Mouse (Mus musculus) forebrain, embryonic 13.5 days (tissue): ENCODE results near the gene Mrps36. TPM values are rescaled to one million over a fixed set of nuclear protein-coding genes. Genes with fewer than 3 reads are reported as not detected.
"Not testable (repeated sequence)": the region's sequence is repeated elsewhere in the genome, so short reads cannot be mapped to it uniquely, and the experiment has no call there.

Experiments used
- ATAC-seq: fragments of 200-750 bp; cut with Nextera tagmentation; 2 replicates; pipeline ENCODE4 v1.8.0; 2017
- H3K27ac ChIP-seq: fragments of 300-500 bp; sonication (generic); 2 replicates; pipeline ENCODE4 v1.5.1; 2015; ENCODE audit warnings: inconsistent platforms, mild to moderate bottlenecking, moderate library complexity
- H3K27me3 ChIP-seq: fragments of 300-500 bp; sonication (generic); 2 replicates; pipeline ENCODE4 v1.6.1; 2015; ENCODE audit warnings: mild to moderate bottlenecking, inconsistent platforms
- H3K36me3 ChIP-seq: fragments of 300-500 bp; sonication (generic); 2 replicates; pipeline ENCODE4 v1.6.1; 2015; ENCODE audit warnings: mild to moderate bottlenecking, inconsistent platforms; ENCODE audit not compliant: poor library complexity, severe bottlenecking
- H3K4me1 ChIP-seq: fragments of 300-500 bp; sonication (generic); 2 replicates; pipeline ENCODE4 v1.6.1; 2015; ENCODE audit warnings: inconsistent platforms
- H3K4me2 ChIP-seq: fragments of 300-500 bp; sonication (generic); 2 replicates; pipeline ENCODE4 v1.6.1; 2015; ENCODE audit warnings: inconsistent platforms, mild to moderate bottlenecking, moderate library complexity
- H3K4me3 ChIP-seq: fragments of 300-500 bp; sonication (generic); 2 replicates; pipeline ENCODE4 v1.5.1; 2015; ENCODE audit warnings: mild to moderate bottlenecking, inconsistent platforms
- H3K9ac ChIP-seq: fragments of 300-500 bp; sonication (generic); 2 replicates; pipeline ENCODE4 v1.6.1; 2015; ENCODE audit warnings: mild to moderate bottlenecking, inconsistent platforms
- H3K9me3 ChIP-seq: fragments of 300-500 bp; sonication (generic); replicated peaks from 2 replicates; pipeline ENCODE4 v1.6.1; 2016; ENCODE audit warnings: inconsistent platforms
- WGBS: fragments of 180-500 bp; shearing (Covaris S2); methylation state at CpG from one replicate; pipeline ENCODE4 v1.1.7; 2015; 5-methylcytosine and 5-hydroxymethylcytosine counted together
- polyA plus RNA-seq: library from polyadenylated mRNA; unstranded; fragments of >200 nt; fragmentation: Nextera tagmentation; extraction: Ambion mirVana; gene quantifications from 2 replicates; pipeline ENCODE4 v1.2.1, GENCODE M21; 2015

Gene Mrps36
- polyA plus RNA-seq, 1 experiment from 2014 or later = 142 TPM

GRCm38 (mm10) chr13:100755329-100755728 is 10.9 kb upstream of the Mrps36 start:
- peaks cover 14% of the 10 kb centered on the region for H3K36me3 ChIP-seq
- H3K4me3 ChIP-seq = no peak overlapping the region
- H3K27me3 ChIP-seq = no peaks in the 10 kb centered on the region
- ATAC-seq = no peak
- 93% methylated on average over 2 of the region's 2 CpGs for WGBS
- H3K27ac ChIP-seq = no peak overlapping the region
- H3K4me1 ChIP-seq = no peaks in the 10 kb centered on the region
- no peak overlapping the region for H3K4me2 ChIP-seq
- no peaks in the 10 kb centered on the region for H3K9me3 ChIP-seq
- no peak overlapping the region for H3K9ac ChIP-seq

- no peaks in the 10 kb centered on the region for H3K4me1 ChIP-seq
- 70% methylated on average over 4 of the region's 4 CpGs for WGBS
- H3K4me3 ChIP-seq = no peak overlapping the region
- no peaks in the 10 kb centered on the region for H3K27me3 ChIP-seq
- no peaks in the 10 kb centered on the region for H3K9me3 ChIP-seq
- H3K27ac ChIP-seq = no peak overlapping the region
- no peak overlapping the region for H3K9ac ChIP-seq
- H3K4me2 ChIP-seq = no peak overlapping the region
- peaks cover 3% of the 10 kb centered on the region; the same call in 1 of the 2 replicates for H3K36me3 ChIP-seq
- ATAC-seq = no peak
Observed at GRCm38 (mm10) chr13:100754186-100754585, 9.7 kb upstream of the Mrps36 start.

- ATAC-seq = no peak
- H3K9me3 ChIP-seq = no peaks in the 10 kb centered on the region
- H3K27ac ChIP-seq = no peak overlapping the region
- H3K4me3 ChIP-seq = no peak overlapping the region
- H3K36me3 ChIP-seq = no peaks in the 10 kb centered on the region
- 90% methylated on average over 6 of the region's 6 CpGs for WGBS
- H3K27me3 ChIP-seq = no peaks in the 10 kb centered on the region
- no peak overlapping the region for H3K9ac ChIP-seq
- no peaks in the 10 kb centered on the region for H3K4me1 ChIP-seq
- no peak overlapping the region for H3K4me2 ChIP-seq
Observed at GRCm38 (mm10) chr13:100753011-100753410, 8.6 kb upstream of the Mrps36 start.

- Histone ChIP-seq H3K4me3 (no peak overlapping the region), H3K9me3 (no peaks in the 10 kb centered on the region), H3K4me2 (no peak overlapping the region), H3K9ac (no peak overlapping the region), H3K27me3 (no peaks in the 10 kb centered on the region), H3K4me1 (no peaks in the 10 kb centered on the region), H3K27ac (no peak overlapping the region), H3K36me3 (no peaks in the 10 kb centered on the region)
- no peak for ATAC-seq
- 89% methylated on average over 8 of the region's 8 CpGs for WGBS
Observed at GRCm38 (mm10) chr13:100752529-100752928, 8.1 kb upstream of the Mrps36 start.

- H3K4me3 ChIP-seq = no peak overlapping the region
- H3K36me3 ChIP-seq = no peaks in the 10 kb centered on the region
- H3K27me3 ChIP-seq = no peaks in the 10 kb centered on the region
- 85% methylated on average over 3 of the region's 3 CpGs for WGBS
- H3K9me3 ChIP-seq = no peaks in the 10 kb centered on the region
- no peaks in the 10 kb centered on the region for H3K4me1 ChIP-seq
- ATAC-seq = no peak
- no peak overlapping the region for H3K4me2 ChIP-seq
- H3K27ac ChIP-seq = no peak overlapping the region
- no peak overlapping the region for H3K9ac ChIP-seq
Observed at GRCm38 (mm10) chr13:100751402-100751801, 6.9 kb upstream of the Mrps36 start.

GRCm38 (mm10) chr13:100750799-100751198 is 6.3 kb upstream of the Mrps36 start:
- no peaks in the 10 kb centered on the region for H3K27me3 ChIP-seq
- H3K36me3 ChIP-seq = no peaks in the 10 kb centered on the region
- WGBS = 89% methylated on average over 5 of the region's 5 CpGs
- no peak overlapping the region for H3K4me2 ChIP-seq
- H3K9me3 ChIP-seq = no peaks in the 10 kb centered on the region
- H3K4me3 ChIP-seq = no peak overlapping the region
- no peak for ATAC-seq
- no peak overlapping the region for H3K9ac ChIP-seq
- no peaks in the 10 kb centered on the region for H3K4me1 ChIP-seq
- no peak overlapping the region for H3K27ac ChIP-seq

GRCm38 (mm10) chr13:100748638-100749037 is 4.2 kb upstream of the Mrps36 start:
- ATAC-seq = no peak
- Histone ChIP-seq H3K9ac (no peak overlapping the region), H3K4me3 (no peak overlapping the region), H3K4me2 (no peak overlapping the region), H3K9me3 (no peaks in the 10 kb centered on the region), H3K27me3 (no peaks in the 10 kb centered on the region), H3K36me3 (no peaks in the 10 kb centered on the region), H3K4me1 (no peaks in the 10 kb centered on the region), H3K27ac (no peak overlapping the region)
- WGBS = 49% methylated on average over 8 of the region's 8 CpGs

- Histone ChIP-seq H3K4me1 (peaks cover 8% of the 10 kb centered on the region), H3K27ac (no peak overlapping the region), H3K27me3 (no peaks in the 10 kb centered on the region), H3K9me3 (no peaks in the 10 kb centered on the region), H3K4me2 (no peak overlapping the region), H3K36me3 (no peaks in the 10 kb centered on the region), H3K9ac (no peak overlapping the region), H3K4me3 (no peak overlapping the region)
- WGBS = 95% methylated on average over 3 of the region's 3 CpGs
- ATAC-seq = no peak
Observed at GRCm38 (mm10) chr13:100746090-100746489, 1.6 kb upstream of the Mrps36 start.

GRCm38 (mm10) chr13:100743346-100744035 is 968 bp downstream of the Mrps36 start:
- peak overlapping the region; percentile 78 for H3K4me3 ChIP-seq
- peaks cover 3% of the 10 kb centered on the region; the same call in 1 of the 2 replicates for H3K36me3 ChIP-seq
- ATAC-seq = peak; percentile 61
- peak overlapping the region; percentile 68 for H3K4me2 ChIP-seq
- H3K27ac ChIP-seq = peak overlapping the region; percentile 91
- WGBS = 74% methylated on average over 11 of the region's 11 CpGs
- H3K9me3 ChIP-seq = no peaks in the 10 kb centered on the region
- peaks cover 8% of the 10 kb centered on the region for H3K4me1 ChIP-seq
- peak overlapping the region; percentile 87 for H3K9ac ChIP-seq
- H3K27me3 ChIP-seq = no peaks in the 10 kb centered on the region

GRCm38 (mm10) chr13:100742831-100743230 is 1.6 kb downstream of the Mrps36 start:
- 89% methylated on average over 5 of the region's 5 CpGs for WGBS
- no peaks in the 10 kb centered on the region for H3K27me3 ChIP-seq
- H3K4me1 ChIP-seq = peaks cover 8% of the 10 kb centered on the region
- no peaks in the 10 kb centered on the region for H3K9me3 ChIP-seq
- peaks cover 7% of the 10 kb centered on the region for H3K36me3 ChIP-seq
- no peak overlapping the region for H3K27ac ChIP-seq
- ATAC-seq = no peak
- H3K4me3 ChIP-seq = no peak overlapping the region
- H3K9ac ChIP-seq = no peak overlapping the region
- H3K4me2 ChIP-seq = no peak overlapping the region; the same call in 1 of the 2 replicates

- no peak for ATAC-seq
- H3K9me3 ChIP-seq = no peaks in the 10 kb centered on the region
- 97% methylated on average over 2 of the region's 2 CpGs for WGBS
- H3K4me3 ChIP-seq = no peak overlapping the region
- H3K27ac ChIP-seq = no peak overlapping the region
- H3K27me3 ChIP-seq = no peaks in the 10 kb centered on the region
- no peak overlapping the region for H3K4me2 ChIP-seq
- H3K4me1 ChIP-seq = peaks cover 12% of the 10 kb centered on the region
- peaks cover 28% of the 10 kb centered on the region for H3K36me3 ChIP-seq
- no peak overlapping the region for H3K9ac ChIP-seq
Observed at GRCm38 (mm10) chr13:100732756-100733155, 11.7 kb downstream of the Mrps36 start.

GRCm38 (mm10) chr13:100731462-100732046 is 12.9 kb downstream of the Mrps36 start:
- not testable (repeated sequence) for H3K9ac ChIP-seq, ATAC-seq, H3K9me3 ChIP-seq, H3K27me3 ChIP-seq, H3K27ac ChIP-seq
- Histone ChIP-seq H3K36me3 (peaks cover 28% of the 10 kb centered on the region), H3K4me1 (peaks cover 12% of the 10 kb centered on the region), H3K4me2 (peak overlapping the region; percentile 88), H3K4me3 (peak overlapping the region; percentile 96)
- 91% methylated on average over 6 of the region's 6 CpGs for WGBS

GRCm38 (mm10) chr13:100730861-100731176 is 13.6 kb downstream of the Mrps36 start, which contains the start of gene Cdk7:
Cdk7 (minus strand) TSS chr13:100730939.
- Histone ChIP-seq H3K27me3 (no peaks in the 10 kb centered on the region), H3K4me2 (peak within 1 kb of the TSS; percentile 88), H3K4me1 (peaks cover 12% of the 10 kb centered on the region), H3K9me3 (no peaks in the 10 kb centered on the region), H3K36me3 (peaks cover 25% of the 10 kb centered on the region), H3K9ac (peak within 1 kb of the TSS; percentile 78), H3K4me3 (peak within 1 kb of the TSS; percentile 96), H3K27ac (peak within 1 kb of the TSS; percentile 83)
- WGBS = under 1% methylated on average over 19 of the region's 19 CpGs
- peak; percentile 100 for ATAC-seq
